Mouse (Mus musculus) heart, adult 2 months (tissue): ENCODE measurements at regions not wholly inside any gene's neighbourhood (a gene's known extent, or its start where the extent isn't known, plus 50 kb on each side); places are given as distances from the start of the nearest gene placed in this dataset.

Source experiments
- DNase-seq, 2 experiments: peaks; one replicate each; pipeline ENCODE4 v3.0.0; 2021
- H3K27ac ChIP-seq: fragments of 200-600 bp; 2 replicates; pipeline ENCODE4 v1.8.1; 2022
- H3K27me3 ChIP-seq: fragments of 200-500 bp; 2 replicates; pipeline ENCODE4 v1.6.1; 2012; ENCODE audit warnings: mild to moderate bottlenecking, low read length, inconsistent platforms, mixed read lengths; ENCODE audit not compliant: control insufficient read depth, insufficient read depth
- H3K36me3 ChIP-seq: fragments of 200-500 bp; 2 replicates; pipeline ENCODE4 v1.6.1; 2012; ENCODE audit warnings: low read length, inconsistent platforms; ENCODE audit not compliant: control insufficient read depth, insufficient read depth
- H3K4me1 ChIP-seq: fragments of 200-500 bp; 2 replicates; pipeline ENCODE4 v1.6.1; 2011; ENCODE audit warnings: low read length; ENCODE audit not compliant: control insufficient read depth, insufficient read depth
- H3K4me3 ChIP-seq: fragments of 200-600 bp; 2 replicates; pipeline ENCODE4 v1.8.1; 2022
- H3K79me2 ChIP-seq: fragments of 200-500 bp; replicated peaks from 2 replicates; pipeline ENCODE4 v1.6.1; 2012; ENCODE audit warnings: mild to moderate bottlenecking, inconsistent platforms, low read length, moderate library complexity, mixed read lengths; ENCODE audit not compliant: control insufficient read depth, insufficient read depth
- H3K9ac ChIP-seq: fragments of 200-500 bp; 2 replicates; pipeline ENCODE4 v1.6.1; 2012; ENCODE audit warnings: low read depth, mild to moderate bottlenecking, control low read depth, inconsistent platforms, low read length, mixed read lengths
- CTCF ChIP-seq: fragments of 200-600 bp; IDR thresholded peaks from 2 replicates; pipeline ENCODE4 v1.8.1; 2022; ENCODE audit warnings: antibody characterized with exemption, mild to moderate bottlenecking, moderate library complexity
- EP300 ChIP-seq: fragments of 200-500 bp; IDR thresholded peaks from 2 replicates; pipeline ENCODE4 v1.6.1; 2011; ENCODE audit warnings: low read depth, low read length, control low read depth; ENCODE audit not compliant: insufficient read depth
- POLR2A ChIP-seq: fragments of 200-500 bp; IDR thresholded peaks from 2 replicates; pipeline ENCODE4 v1.6.1; 2011; ENCODE audit warnings: mild to moderate bottlenecking, low read depth, low read length, control low read depth; ENCODE audit not compliant: insufficient read depth
- WGBS: fragments of 180-500 bp; shearing (Covaris S2); methylation state at CpG from one replicate; pipeline ENCODE4 v1.1.7; 2018; 5-methylcytosine and 5-hydroxymethylcytosine counted together
- intact Hi-C: fragments of 180-260 bp; cut with DNase I; formaldehyde crosslinking; loops from one replicate; pipeline ENCODE4 v1.15.1; 2025

DNA sequence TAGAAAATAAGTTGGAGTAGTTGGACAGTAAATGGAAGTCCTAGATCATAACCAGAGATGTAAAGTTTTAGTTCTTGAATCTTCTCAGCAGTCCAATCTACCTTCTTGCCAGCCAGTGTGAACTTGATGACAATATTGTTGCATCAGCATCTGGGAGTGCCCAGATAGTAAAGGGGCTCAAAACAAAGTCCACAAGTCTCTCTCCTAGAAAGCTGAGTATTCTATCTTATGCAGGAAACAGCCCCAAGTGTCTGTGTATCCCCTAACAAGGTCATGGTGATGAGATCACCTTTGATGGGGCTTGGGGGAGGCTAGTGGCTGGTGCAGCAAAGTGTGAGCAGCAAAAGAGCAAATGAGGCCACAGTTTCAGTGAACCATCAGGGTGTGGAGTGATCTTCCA is 194.8 kb downstream of the Tle1 start:
- H3K36me3 ChIP-seq: no peaks in the 10 kb centered on the region
- no peak overlapping the region for H3K9ac ChIP-seq
- H3K27me3 ChIP-seq: no peaks in the 10 kb centered on the region
- H3K4me3 ChIP-seq: no peak overlapping the region
- H3K79me2 ChIP-seq: no peaks in the 10 kb centered on the region
- intact Hi-C loops: no loop called here
- H3K27ac ChIP-seq: no peak overlapping the region
- H3K4me1 ChIP-seq: no peaks in the 10 kb centered on the region
- DNase-seq: no peak
- TF ChIP-seq CTCF (no peak), POLR2A (no peak), EP300 (no peak)

DNA sequence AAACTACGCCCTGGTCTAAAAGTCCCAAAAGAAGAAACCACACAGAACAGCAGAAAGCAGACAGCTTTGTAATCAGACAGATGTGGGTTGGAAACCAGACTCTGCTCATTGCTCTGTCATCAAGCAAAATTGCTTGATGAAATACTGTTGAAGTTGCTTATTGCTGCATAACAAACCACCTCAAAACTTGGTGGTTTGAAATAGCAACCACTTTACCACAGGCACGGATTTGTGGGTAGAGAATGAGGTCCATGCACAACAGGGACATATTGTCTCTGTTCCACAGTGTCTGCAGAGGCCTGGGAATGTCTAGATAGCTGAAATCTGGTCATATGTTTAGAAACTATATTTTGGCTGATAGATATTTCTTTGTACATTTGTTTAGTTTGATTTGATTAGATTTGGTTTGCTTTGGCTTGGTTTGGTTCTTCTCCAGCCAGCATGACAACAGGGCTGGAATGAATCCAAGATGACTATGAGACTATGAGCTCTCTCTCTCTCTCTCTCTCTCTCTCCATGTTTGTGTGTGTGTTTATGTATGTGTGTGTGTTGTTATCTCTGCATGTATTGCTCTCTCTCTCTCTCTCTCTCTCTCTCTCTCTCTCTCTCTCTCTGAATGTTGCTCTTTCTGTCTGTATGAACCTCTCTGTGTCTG is 199.4 kb downstream of the Tle1 start:
- H3K4me1 ChIP-seq: no peaks in the 10 kb centered on the region
- H3K4me3 ChIP-seq: no peak overlapping the region
- TF ChIP-seq EP300: no peak
- TF ChIP-seq POLR2A: no peak
- TF ChIP-seq CTCF: no peak
- H3K9ac ChIP-seq: no peak overlapping the region
- DNase-seq: no peak
- H3K27me3 ChIP-seq: no peaks in the 10 kb centered on the region
- intact Hi-C loops: no loop called here
- H3K36me3 ChIP-seq: no peaks in the 10 kb centered on the region
- no peak overlapping the region for H3K27ac ChIP-seq
- 43% methylated on average over 2 of the region's 2 CpGs for WGBS
- H3K79me2 ChIP-seq: no peaks in the 10 kb centered on the region

GRCm38 (mm10) chr4:71968701-71969100 is 210.9 kb upstream of the Gm11232 start:
- Histone ChIP-seq H3K9ac (no peak overlapping the region), H3K4me1 (peaks cover 3% of the 10 kb centered on the region; the same call in 1 of the 2 replicates), H3K4me3 (no peak overlapping the region), H3K79me2 (no peaks in the 10 kb centered on the region), H3K27me3 (no peaks in the 10 kb centered on the region), H3K36me3 (no peaks in the 10 kb centered on the region), H3K27ac (no peak overlapping the region)
- WGBS: 35% methylated on average over 1 of the region's 1 CpGs
- intact Hi-C loops: no loop called here
- DNase-seq: peak in 1 of 2 experiments; percentile 3
- TF ChIP-seq CTCF (no peak), EP300 (no peak), POLR2A (no peak)

- no peaks in the 10 kb centered on the region for H3K4me1 ChIP-seq
- TF ChIP-seq POLR2A (no peak), EP300 (no peak), CTCF (no peak)
- no peaks in the 10 kb centered on the region for H3K27me3 ChIP-seq
- no peak for DNase-seq
- 52% methylated on average over 2 of the region's 2 CpGs for WGBS
- no peak overlapping the region for H3K27ac ChIP-seq
- H3K36me3 ChIP-seq: no peaks in the 10 kb centered on the region
- H3K9ac ChIP-seq: no peak overlapping the region
- intact Hi-C loops: no loop called here
- no peaks in the 10 kb centered on the region for H3K79me2 ChIP-seq
- no peak overlapping the region for H3K4me3 ChIP-seq
These were observed 195.7 kb upstream of the Gm11232 start for GRCm38 (mm10) chr4:71953441-71953840.

DNA sequence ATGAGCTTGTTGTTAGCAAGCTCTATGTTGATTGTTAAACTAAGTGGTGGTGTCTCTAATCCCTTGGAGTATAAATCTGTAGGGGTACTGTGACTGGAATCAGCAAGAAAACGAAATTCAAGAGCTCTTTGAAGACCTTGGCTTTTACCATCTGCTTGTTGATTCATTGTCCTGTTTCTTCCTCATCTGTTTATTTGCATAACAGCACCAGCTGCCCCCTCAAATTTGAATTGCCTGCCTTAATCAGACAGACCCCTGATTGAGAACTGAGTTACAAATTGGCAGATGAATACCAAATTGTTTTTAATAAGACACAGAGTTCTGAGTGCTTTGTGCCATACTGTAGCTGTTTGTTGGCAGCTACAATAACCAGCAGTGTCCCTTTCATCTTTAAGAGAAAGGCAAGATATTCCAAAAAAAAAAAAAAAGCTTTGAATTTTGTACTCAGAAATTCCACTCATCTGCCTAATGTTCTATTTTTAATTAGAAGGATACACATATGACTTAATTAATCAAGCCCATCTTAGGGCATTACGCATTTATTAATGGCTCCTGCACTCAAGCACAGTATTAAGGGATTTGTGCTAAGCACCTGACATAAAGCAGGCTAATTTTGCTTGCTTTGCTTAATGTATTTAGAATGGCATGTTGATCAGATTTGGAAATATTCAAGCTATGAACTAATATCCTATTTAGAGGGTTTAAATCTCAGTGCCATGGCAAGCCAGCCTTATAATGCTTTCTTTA is 175.6 kb upstream of the Gm11232 start:
- Histone ChIP-seq H3K27me3 (no peaks in the 10 kb centered on the region), H3K4me1 (no peaks in the 10 kb centered on the region), H3K36me3 (no peaks in the 10 kb centered on the region), H3K27ac (no peak overlapping the region), H3K79me2 (no peaks in the 10 kb centered on the region), H3K4me3 (no peak overlapping the region), H3K9ac (no peak overlapping the region)
- TF ChIP-seq POLR2A (no peak), EP300 (no peak), CTCF (no peak)
- 52% methylated on average over 2 of the region's 2 CpGs for WGBS
- no peak for DNase-seq
- intact Hi-C loops: no loop called here

DNA sequence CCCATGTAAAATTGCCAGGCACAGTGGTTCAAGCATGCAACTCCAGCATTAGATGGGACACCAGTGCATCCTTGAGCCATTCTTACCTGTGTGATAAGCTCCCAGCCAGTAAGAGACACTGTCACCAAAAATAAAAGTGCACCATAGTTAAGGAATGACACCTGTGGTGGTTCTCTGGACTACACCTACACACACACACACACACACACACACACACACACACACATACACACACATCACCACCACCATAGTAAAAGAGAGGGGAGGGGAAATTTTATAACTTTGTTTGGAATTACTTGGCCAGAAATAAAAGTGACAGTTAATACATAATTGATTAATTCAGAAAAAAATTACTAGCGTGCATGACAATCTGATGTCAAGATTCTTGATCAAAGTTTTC is 175.1 kb upstream of the Gm11232 start:
- WGBS: 81% methylated on average over 1 of the region's 1 CpGs
- Histone ChIP-seq H3K4me1 (no peaks in the 10 kb centered on the region), H3K4me3 (no peak overlapping the region), H3K79me2 (no peaks in the 10 kb centered on the region), H3K36me3 (no peaks in the 10 kb centered on the region), H3K27me3 (no peaks in the 10 kb centered on the region), H3K9ac (no peak overlapping the region), H3K27ac (no peak overlapping the region)
- DNase-seq: no peak
- TF ChIP-seq CTCF (no peak), POLR2A (no peak), EP300 (no peak)
- intact Hi-C loops: no loop called here
